Mouse (Mus musculus): Measurements from ENCODE around the gene Pi4ka. TPM values are rescaled to one million over a fixed set of nuclear protein-coding genes. Genes with fewer than 3 reads are reported as not detected.

The Pi4ka gene
- polyA plus RNA-seq, 1 experiment from 2014 or later: 51.0 TPM

DNA sequence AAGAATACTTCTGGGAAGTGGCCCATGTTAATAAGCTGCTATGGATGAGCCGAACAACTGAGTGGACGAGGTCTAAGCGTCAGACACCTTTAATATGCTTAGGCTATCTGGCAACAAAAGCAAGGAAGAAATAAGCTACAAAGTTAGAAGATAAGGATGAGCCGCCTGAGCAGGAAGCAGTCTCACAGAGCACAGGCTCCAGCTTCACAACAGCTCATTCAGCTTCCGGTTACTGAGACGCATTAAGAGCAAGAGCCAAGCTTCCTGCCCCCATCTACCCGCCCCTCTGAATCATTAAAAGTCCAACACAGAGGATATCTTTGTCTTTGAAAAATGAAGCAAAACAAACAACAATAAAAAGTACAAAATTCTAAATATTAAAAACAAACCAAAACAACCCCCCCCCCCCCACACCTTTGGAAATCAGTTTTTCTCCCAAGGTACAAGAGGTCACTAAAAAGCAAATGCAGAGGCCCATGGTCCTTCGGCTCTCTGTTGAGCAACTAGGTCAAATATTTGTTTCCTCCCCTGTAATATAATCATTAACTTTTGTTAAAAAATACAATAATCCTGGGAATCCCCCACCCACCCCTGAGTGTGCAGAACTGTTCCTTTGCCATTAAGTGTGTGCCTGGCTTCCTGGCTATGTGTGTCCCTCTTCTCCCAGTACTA lies 60.8 kb downstream of the Pi4ka start:
- ATAC-seq: no peak
- H3K27me3 ChIP-seq (replicated peaks; ENCODE audit: control insufficient read depth, insufficient read depth, low read length): no peaks in the 10 kb centered on the region
- H3K9me3 ChIP-seq (replicated peaks; ENCODE audit: control insufficient read depth, low read length): no peaks in the 10 kb centered on the region
- H3K4me1 ChIP-seq (ENCODE audit: control insufficient read depth, insufficient read depth, low read length): no peaks in the 10 kb centered on the region
- H3K4me3 ChIP-seq (ENCODE audit: low read depth, low read length): no peak overlapping the region
- no peak for DNase-seq (ENCODE audit: low spot score)
- H3K4me2 ChIP-seq (ENCODE audit: low read length): no peak overlapping the region
- H3K9ac ChIP-seq (ENCODE audit: low read length): no peak overlapping the region
- 90% methylated on average over 8 of the region's 8 CpGs for WGBS
- no peak overlapping the region for H3K27ac ChIP-seq (ENCODE audit: low read depth, low read length)
- H3K36me3 ChIP-seq (ENCODE audit: control insufficient read depth, insufficient read depth, low read length): peaks cover 44% of the 10 kb centered on the region

DNA sequence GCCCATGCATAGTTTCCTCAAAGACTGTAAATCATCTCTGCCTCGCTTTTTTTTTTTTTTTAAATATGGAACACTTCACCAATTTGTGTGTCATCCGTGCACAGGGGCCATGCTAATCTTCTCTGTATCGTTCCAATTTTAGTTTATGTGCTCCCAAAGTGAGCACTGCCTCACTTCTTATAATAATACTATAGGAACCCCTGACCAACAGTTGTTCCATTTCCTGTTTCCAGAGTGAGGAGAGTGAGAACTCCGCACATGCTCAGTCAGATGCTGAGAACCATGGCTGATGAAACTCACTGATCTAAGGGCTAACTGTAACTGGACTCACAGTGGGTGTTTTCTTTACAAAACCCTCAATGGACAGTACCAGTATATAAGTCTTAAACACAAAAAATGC lies 64.3 kb downstream of the Pi4ka start:
- no peaks in the 10 kb centered on the region for H3K27me3 ChIP-seq (replicated peaks; ENCODE audit: control insufficient read depth, insufficient read depth, low read length)
- H3K4me3 ChIP-seq (ENCODE audit: low read depth, low read length): no peak overlapping the region
- ATAC-seq: no peak
- H3K4me1 ChIP-seq (ENCODE audit: control insufficient read depth, insufficient read depth, low read length): no peaks in the 10 kb centered on the region
- no peak overlapping the region for H3K27ac ChIP-seq (ENCODE audit: low read depth, low read length)
- no peak overlapping the region for H3K9ac ChIP-seq (ENCODE audit: low read length)
- no peak overlapping the region for H3K4me2 ChIP-seq (ENCODE audit: low read length)
- peaks cover 23% of the 10 kb centered on the region for H3K36me3 ChIP-seq (ENCODE audit: control insufficient read depth, insufficient read depth, low read length)
- 91% methylated on average over 4 of the region's 4 CpGs for WGBS
- DNase-seq (ENCODE audit: low spot score): no peak
- no peaks in the 10 kb centered on the region for H3K9me3 ChIP-seq (replicated peaks; ENCODE audit: control insufficient read depth, low read length)

DNA sequence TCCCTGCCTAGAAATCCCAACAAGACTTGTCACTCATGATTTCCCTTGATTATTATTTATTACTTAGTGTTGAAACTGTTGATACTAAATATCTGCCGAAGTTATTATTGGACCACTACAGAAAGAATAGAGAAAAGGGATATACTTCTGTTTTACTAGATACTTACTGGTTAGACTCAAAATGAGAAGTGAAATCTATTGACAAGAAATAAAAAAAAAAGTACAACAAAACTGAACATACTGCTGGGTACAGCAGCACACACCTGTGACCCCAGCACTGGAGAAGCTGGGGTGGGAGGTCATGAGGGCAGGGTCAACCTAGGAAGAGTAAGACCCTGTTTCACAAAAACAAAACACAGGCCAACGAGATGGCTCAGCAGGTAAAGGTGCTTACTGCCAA lies 65.4 kb downstream of the Pi4ka start:
- Histone ChIP-seq H3K27me3 (replicated peaks; ENCODE audit: control insufficient read depth, insufficient read depth, low read length) (no peaks in the 10 kb centered on the region), H3K4me2 (ENCODE audit: low read length) (no peak overlapping the region), H3K4me3 (ENCODE audit: low read depth, low read length) (no peak overlapping the region), H3K36me3 (ENCODE audit: control insufficient read depth, insufficient read depth, low read length) (peaks cover 28% of the 10 kb centered on the region), H3K9ac (ENCODE audit: low read length) (no peak overlapping the region), H3K27ac (ENCODE audit: low read depth, low read length) (no peak overlapping the region), H3K9me3 (replicated peaks; ENCODE audit: control insufficient read depth, low read length) (no peaks in the 10 kb centered on the region), H3K4me1 (ENCODE audit: control insufficient read depth, insufficient read depth, low read length) (no peaks in the 10 kb centered on the region)
- DNase-seq (ENCODE audit: low spot score) (no peak), ATAC-seq (no peak)
- WGBS: 90% methylated on average over 2 of the region's 2 CpGs

DNA sequence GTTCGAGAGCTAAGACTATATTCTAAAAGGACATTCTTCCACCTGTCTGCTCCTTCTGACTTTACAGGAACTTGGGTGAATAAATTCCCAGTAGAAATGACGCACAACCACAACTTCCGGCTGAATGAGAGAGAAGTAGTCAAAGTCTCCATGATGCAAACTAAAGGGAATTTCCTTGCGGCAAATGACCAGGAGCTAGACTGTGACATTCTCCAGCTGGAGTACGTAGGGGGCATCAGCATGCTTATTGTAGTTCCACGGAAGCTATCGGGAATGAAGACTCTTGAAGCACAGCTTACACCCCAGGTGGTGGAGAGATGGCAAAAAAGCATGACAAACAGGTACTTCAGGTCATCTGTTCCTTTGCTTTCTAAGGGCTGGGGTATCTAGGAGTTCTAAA lies 66.4 kb downstream of the Pi4ka start:
- WGBS: 91% methylated on average over 7 of the region's 7 CpGs
- no peaks in the 10 kb centered on the region for H3K4me1 ChIP-seq (ENCODE audit: control insufficient read depth, insufficient read depth, low read length)
- no peak for DNase-seq (ENCODE audit: low spot score)
- no peaks in the 10 kb centered on the region for H3K9me3 ChIP-seq (replicated peaks; ENCODE audit: control insufficient read depth, low read length)
- no peak overlapping the region for H3K4me2 ChIP-seq (ENCODE audit: low read length)
- ATAC-seq: no peak
- H3K36me3 ChIP-seq (ENCODE audit: control insufficient read depth, insufficient read depth, low read length): peaks cover 28% of the 10 kb centered on the region
- H3K27ac ChIP-seq (ENCODE audit: low read depth, low read length): no peak overlapping the region
- H3K4me3 ChIP-seq (ENCODE audit: low read depth, low read length): no peak overlapping the region
- H3K9ac ChIP-seq (ENCODE audit: low read length): no peak overlapping the region
- no peaks in the 10 kb centered on the region for H3K27me3 ChIP-seq (replicated peaks; ENCODE audit: control insufficient read depth, insufficient read depth, low read length)

DNA sequence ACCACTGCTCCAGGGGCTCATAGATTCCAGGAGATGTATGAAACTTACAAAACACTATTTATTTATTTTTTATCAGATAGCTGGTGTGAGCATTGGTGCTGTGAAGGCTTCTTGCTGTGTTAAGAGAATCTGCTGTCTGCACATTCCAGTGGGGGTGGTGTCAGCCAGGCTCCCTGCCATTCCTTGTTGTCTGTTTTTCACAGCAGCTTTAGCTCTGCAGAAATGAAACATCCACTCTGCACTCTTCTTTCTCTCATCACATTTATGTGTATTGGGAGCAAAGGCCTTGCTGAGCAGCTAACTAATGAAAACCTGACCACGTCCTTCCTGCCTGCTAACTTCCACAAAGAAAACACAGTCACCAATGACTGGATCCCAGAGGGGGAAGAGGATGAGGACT lies 70.0 kb downstream of the Pi4ka start:
- no peak overlapping the region for H3K4me2 ChIP-seq (ENCODE audit: low read length)
- 92% methylated on average over 1 of the region's 1 CpGs for WGBS
- H3K27me3 ChIP-seq (replicated peaks; ENCODE audit: control insufficient read depth, insufficient read depth, low read length): no peaks in the 10 kb centered on the region
- H3K27ac ChIP-seq (ENCODE audit: low read depth, low read length): no peak overlapping the region
- H3K4me3 ChIP-seq (ENCODE audit: low read depth, low read length): no peak overlapping the region
- H3K9ac ChIP-seq (ENCODE audit: low read length): no peak overlapping the region
- no peaks in the 10 kb centered on the region for H3K9me3 ChIP-seq (replicated peaks; ENCODE audit: control insufficient read depth, low read length)
- ATAC-seq (no peak), DNase-seq (ENCODE audit: low spot score) (no peak)
- H3K4me1 ChIP-seq (ENCODE audit: control insufficient read depth, insufficient read depth, low read length): no peaks in the 10 kb centered on the region
- peaks cover 18% of the 10 kb centered on the region for H3K36me3 ChIP-seq (ENCODE audit: control insufficient read depth, insufficient read depth, low read length)

DNA sequence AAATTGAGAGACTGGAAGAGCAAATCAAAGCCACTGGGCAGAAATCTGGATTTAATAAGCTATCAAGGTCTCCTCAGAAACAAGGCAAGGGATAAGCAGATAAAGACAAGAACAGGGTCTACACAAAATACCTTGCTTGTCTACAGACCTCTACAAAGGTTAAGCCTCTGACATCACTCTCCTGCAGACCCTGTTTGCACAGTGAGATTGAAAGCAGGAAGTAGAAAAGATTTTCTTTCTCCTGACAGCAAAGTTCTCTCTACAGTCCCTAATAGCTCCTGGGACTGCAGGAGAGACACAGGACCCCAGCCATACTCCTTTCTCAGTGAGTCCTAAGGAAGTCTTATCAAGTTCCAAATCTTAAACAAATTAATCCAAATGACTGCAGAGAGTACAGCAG lies 71.5 kb downstream of the Pi4ka start:
- Histone ChIP-seq H3K9ac (ENCODE audit: low read length) (no peak overlapping the region), H3K4me2 (ENCODE audit: low read length) (no peak overlapping the region), H3K36me3 (ENCODE audit: control insufficient read depth, insufficient read depth, low read length) (peaks cover 16% of the 10 kb centered on the region), H3K4me3 (ENCODE audit: low read depth, low read length) (no peak overlapping the region), H3K27ac (ENCODE audit: low read depth, low read length) (no peak overlapping the region), H3K27me3 (replicated peaks; ENCODE audit: control insufficient read depth, insufficient read depth, low read length) (no peaks in the 10 kb centered on the region), H3K9me3 (replicated peaks; ENCODE audit: control insufficient read depth, low read length) (no peaks in the 10 kb centered on the region), H3K4me1 (ENCODE audit: control insufficient read depth, insufficient read depth, low read length) (no peaks in the 10 kb centered on the region)
- DNase-seq (ENCODE audit: low spot score): no peak
- no peak for ATAC-seq

DNA sequence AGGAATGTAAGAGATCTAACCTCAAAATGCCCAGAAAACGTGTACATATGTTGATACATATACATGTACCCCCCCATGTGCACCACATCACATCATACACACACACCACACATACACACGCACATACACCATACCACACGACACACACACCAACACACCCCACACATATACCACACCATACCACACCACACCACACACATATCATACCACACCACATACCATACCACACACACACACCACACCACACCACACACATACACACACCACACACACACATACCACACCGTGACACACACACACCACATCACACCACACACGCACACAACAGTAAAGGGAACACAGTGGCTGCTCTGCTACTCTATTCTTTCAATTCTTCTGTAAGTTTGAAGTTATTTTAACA lies 74.3 kb downstream of the Pi4ka start:
- no peaks in the 10 kb centered on the region for H3K4me1 ChIP-seq (ENCODE audit: control insufficient read depth, insufficient read depth, low read length)
- no peak overlapping the region for H3K27ac ChIP-seq (ENCODE audit: low read depth, low read length)
- DNase-seq (ENCODE audit: low spot score): no peak
- no peaks in the 10 kb centered on the region for H3K9me3 ChIP-seq (replicated peaks; ENCODE audit: control insufficient read depth, low read length)
- H3K36me3 ChIP-seq (ENCODE audit: control insufficient read depth, insufficient read depth, low read length): peaks cover 12% of the 10 kb centered on the region
- no peak overlapping the region for H3K4me3 ChIP-seq (ENCODE audit: low read depth, low read length)
- H3K9ac ChIP-seq (ENCODE audit: low read length): no peak overlapping the region
- H3K4me2 ChIP-seq (ENCODE audit: low read length): no peak overlapping the region
- no peak for ATAC-seq
- 92% methylated on average over 5 of the region's 5 CpGs for WGBS
- no peaks in the 10 kb centered on the region for H3K27me3 ChIP-seq (replicated peaks; ENCODE audit: control insufficient read depth, insufficient read depth, low read length)

DNA sequence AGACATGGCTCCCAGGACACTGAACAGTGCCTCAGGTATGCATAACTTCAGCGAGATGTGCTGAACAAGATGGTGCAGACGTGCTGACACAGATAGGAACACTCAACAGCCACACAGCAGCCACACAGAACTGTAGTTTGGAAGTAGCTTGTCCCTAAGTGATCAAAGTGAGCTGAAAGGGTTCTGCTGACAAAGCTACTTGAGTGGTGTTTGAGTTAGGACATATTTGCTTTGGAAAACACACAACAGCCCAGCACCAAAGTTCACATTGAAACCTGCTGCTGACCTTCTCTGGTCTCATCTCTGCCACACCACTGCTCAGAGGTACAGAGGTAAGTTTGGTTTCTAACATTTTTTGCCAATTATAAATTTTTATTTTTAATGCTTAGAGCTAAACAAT lies 75.0 kb downstream of the Pi4ka start, which contains the start of gene Serpind1:
Gene Serpind1 (plus strand): TSS at position 256 of the 400 bp plus-strand sequence.
- no peaks in the 10 kb centered on the region for H3K27me3 ChIP-seq (replicated peaks; ENCODE audit: control insufficient read depth, insufficient read depth, low read length)
- H3K4me2 ChIP-seq (ENCODE audit: low read length): no peak within 1 kb of the TSS
- H3K4me1 ChIP-seq (ENCODE audit: control insufficient read depth, insufficient read depth, low read length): no peaks in the 10 kb centered on the region
- ATAC-seq (no peak), DNase-seq (ENCODE audit: low spot score) (no peak)
- H3K36me3 ChIP-seq (ENCODE audit: control insufficient read depth, insufficient read depth, low read length): peaks cover 9% of the 10 kb centered on the region
- H3K9me3 ChIP-seq (replicated peaks; ENCODE audit: control insufficient read depth, low read length): no peaks in the 10 kb centered on the region
- no peak within 1 kb of the TSS for H3K27ac ChIP-seq (ENCODE audit: low read depth, low read length)
- no peak within 1 kb of the TSS for H3K4me3 ChIP-seq (ENCODE audit: low read depth, low read length)
- 79% methylated on average over 2 of the region's 2 CpGs for WGBS
- no peak within 1 kb of the TSS for H3K9ac ChIP-seq (ENCODE audit: low read length)

DNA sequence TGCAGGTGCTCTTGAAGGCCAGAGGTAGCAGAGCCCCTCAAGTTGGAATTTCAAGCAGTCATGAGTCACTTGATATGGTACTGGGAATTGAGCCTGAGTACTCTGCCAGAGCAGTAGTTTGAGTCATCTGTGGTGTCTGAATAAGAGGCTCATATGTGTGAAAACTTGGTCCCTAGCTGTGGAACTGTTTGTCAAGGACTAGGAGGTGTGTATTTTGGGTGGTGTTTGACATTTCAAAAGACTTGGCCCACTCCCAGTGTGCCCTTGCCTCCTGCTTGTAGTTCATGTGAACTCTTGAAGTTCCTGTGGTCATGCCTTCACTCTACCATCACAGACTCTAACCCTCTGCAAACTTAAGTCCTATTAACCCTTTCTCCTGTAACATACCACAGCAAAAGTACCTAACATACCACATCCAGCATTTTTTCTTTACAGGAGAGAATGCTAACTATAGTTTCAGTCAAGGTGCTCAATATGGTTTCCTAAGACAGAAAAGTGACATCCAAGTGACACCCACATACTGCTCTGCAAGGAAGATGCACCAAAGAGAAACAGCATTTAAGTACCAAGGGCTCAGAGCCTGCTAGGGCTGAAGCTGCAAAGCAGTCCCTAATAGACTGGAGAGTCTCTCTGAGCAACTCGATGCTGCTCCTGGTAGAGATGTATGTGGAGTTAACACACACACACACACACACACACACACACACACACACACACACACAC lies 76.1 kb downstream of the Pi4ka start:
- ATAC-seq (no peak), DNase-seq (ENCODE audit: low spot score) (no peak)
- WGBS: 94% methylated on average over 1 of the region's 1 CpGs
- H3K36me3 ChIP-seq (ENCODE audit: control insufficient read depth, insufficient read depth, low read length): peaks cover 16% of the 10 kb centered on the region
- H3K9me3 ChIP-seq (replicated peaks; ENCODE audit: control insufficient read depth, low read length): no peaks in the 10 kb centered on the region
- no peak overlapping the region for H3K4me2 ChIP-seq (ENCODE audit: low read length)
- no peak overlapping the region for H3K4me3 ChIP-seq (ENCODE audit: low read depth, low read length)
- H3K27me3 ChIP-seq (replicated peaks; ENCODE audit: control insufficient read depth, insufficient read depth, low read length): no peaks in the 10 kb centered on the region
- H3K27ac ChIP-seq (ENCODE audit: low read depth, low read length): no peak overlapping the region
- no peaks in the 10 kb centered on the region for H3K4me1 ChIP-seq (ENCODE audit: control insufficient read depth, insufficient read depth, low read length)
- H3K9ac ChIP-seq (ENCODE audit: low read length): no peak overlapping the region
